Mouse (Mus musculus) urinary bladder, postnatal 25 days (tissue): ENCODE data around the gene Gm14408.
"Not testable (repeated sequence)": the region's sequence is repeated elsewhere in the genome, so short reads cannot be mapped to it uniquely, and the experiment has no call there.

Experiments
- DNase-seq: peaks from one replicate; pipeline ENCODE4 v3.0.0; 2022; ENCODE audit warnings: low spot score

The Gm14408 gene

DNA sequence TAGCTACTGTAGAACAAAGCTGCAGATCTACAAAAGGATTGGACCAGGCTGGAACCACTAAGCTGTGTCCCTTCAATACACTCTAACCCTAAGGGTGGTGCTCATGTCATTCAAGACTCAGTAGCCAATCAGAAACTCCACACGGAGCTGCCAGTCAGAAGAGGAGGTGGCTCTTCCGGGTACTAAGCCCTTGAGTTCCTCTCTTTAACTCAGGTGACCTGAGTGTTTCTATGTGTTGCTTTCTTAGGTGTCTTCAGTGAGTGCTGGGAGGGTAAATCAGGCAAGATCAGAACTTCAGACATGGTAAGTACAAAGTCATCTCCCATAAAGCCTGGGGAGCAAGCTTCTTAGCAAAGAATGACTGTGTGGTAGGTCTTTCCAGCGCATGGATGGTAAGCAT is at the start of gene Gm14408:
Gm14408 (plus strand) TSS at position 301 of the 400 bp plus-strand sequence.
- DNase-seq, result not testable (repeated sequence)

DNA sequence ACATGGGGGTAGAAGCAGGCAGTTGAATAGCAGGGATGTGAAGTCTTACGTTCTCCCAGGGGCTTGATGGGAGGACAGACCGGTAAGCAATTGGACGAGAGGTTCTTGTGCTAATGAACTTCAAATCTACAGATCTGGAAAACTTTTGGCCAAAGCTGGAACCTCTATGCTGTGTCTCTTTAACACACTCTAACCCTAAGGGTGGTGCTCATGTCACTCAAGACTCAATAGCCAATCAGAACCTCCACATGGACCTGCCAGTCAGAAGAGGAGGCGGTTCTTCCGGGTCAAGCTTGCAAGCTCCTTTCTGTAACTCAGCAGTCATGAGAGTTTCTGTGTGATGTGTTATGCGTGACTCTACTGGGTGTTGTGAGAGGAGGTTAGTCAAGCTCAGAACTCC is 32.6 kb upstream of the Gm14408 start, which contains the start of gene Gm14295:
Gm14295 (plus strand) TSS at position 301 of the 400 bp plus-strand sequence.
- DNase-seq, result not testable (repeated sequence)

DNA sequence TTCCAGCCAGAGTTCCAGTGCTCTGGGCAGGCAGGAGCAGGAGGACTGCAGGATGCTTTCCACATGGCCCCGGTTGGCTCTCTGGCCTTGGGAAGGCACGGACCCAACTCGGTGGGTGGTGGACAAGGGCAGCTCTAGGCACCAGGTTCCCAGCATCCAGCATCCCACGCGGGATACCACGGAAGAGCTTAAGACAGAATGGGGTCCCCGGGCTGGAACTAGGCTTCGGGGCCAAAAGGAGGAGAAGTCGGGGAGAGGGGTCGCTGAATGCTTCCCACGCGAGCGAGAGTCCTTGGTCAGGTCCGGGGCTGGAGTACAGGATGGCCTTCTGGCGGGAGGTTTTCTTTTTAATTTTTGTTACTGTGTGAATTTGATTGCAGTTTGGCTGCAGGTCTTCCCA is 32.2 kb upstream of the Gm14408 start:
- not testable (repeated sequence) for DNase-seq
